Mouse (Mus musculus): ENCODE results near the gene Glp1r.

Glp1r gene

DNA sequence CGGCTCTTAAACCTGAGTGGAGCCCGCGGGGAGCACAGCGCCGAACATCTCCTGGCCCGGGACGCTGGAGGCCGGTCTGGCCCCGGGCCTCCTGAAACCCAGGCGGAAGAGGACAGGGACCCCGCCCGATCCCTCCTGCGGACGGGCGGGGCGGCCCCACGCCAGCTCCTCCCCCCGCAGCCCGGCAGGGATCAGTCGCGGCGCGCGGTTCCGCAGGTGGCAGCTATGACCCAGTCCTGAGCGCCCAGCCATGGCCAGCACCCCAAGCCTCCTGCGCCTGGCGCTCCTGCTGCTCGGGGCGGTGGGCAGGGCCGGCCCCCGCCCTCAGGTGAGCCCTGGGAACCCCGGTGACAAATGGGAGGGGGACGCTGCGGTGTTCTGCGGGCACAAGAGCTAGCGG is at the start of gene Glp1r:
TSS of gene Glp1r (plus strand) at position 191 of the 400 bp plus-strand sequence.
- DNase-seq, result no peak

DNA sequence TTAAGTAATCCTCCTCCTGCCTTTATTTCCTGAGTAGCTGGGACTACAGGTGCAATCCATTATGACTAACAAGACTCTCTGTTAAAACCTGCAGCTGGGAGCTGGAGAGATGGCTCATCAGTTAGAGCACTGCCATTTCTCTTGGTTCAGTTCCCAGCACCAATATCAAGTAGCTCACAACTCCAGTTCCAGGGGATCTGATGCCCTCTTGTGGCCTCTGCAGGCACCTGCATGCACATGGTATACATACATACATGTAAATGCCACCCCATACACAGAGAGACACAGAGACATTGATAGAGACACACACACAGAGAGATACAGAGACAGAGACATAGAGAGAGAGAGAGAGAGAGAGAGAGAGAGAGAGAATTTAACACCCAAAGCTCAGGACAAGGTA is 49.3 kb upstream of the Glp1r start:
- DNase-seq, result no peak

DNA sequence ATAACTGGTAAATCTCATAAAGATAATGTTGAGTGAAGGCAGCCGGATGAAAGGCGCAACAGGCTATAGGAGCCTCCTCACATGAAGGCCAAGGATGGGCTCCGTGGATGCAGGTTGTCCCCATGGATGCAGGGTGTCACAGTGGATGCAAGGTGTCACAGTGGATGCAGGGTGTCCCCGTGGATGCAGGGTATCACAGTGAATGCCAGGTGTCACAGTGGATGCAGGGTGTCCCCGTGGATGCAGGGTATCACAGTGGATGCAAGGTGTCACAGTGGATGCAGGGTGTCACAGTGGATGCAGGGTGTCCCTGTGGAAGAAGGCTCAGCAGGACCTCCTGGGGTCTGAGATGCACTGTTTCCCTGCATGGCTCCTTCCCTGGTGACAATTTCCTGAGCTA is 44.3 kb upstream of the Glp1r start:
- DNase-seq, result no peak

DNA sequence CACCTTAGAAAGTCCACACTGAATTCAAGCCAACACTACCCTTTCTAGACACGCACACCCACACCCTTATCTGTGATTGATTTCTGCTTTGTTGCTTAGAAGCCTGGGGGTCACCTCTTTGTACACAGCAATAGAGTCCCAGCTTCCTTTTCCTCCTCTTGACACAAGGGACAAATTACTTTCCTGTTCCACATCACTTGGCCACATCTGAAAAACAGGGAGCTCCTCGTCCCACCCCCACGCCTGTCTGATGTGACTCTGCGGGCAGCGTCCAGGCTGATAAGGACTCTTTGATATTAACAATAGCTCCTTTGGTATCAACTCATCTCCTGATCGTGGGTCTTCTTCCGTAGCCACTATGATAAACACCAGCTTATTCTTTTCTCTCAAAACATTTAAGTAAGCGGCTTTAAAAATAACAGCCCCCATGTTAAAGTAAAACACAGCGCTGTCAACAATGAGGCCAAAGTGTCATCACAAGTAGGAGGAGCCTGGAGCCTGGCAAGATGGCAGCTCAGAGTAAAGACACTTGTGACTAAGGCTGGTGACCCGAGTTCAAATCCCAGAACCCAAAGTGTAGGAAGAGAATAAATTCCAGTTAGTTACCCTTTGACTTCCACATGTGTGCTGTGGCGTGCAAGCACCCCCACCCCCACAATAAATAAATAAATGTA is 42.9 kb upstream of the Glp1r start:
- no peak for DNase-seq

DNA sequence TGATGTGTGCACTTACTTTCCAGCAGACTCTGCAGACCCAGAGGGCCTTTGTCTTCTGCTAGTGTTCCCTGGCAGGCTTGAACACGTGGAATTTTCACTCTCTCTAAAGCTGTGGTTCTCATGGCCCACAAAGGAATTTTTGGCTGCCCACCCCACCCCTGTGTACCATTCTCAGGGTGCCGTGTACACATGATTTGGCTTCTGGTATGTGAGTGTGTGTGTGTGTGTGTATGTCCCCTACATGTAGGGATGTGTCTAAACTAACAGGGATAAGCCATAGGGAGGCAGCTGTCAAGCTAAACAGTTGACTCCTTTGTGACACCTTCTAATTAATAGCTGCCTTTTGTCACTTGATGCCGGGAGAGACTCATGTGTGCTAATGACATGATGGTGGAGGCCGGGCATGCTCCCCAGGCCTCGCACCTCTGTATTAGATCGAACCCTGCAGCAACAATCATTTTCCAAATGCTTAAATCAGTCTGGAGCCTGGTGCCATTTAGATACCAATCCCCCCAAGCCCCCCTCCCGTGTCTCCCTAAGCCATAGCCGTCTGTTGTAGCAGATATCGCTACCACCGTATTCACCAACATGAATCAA is 41.5 kb upstream of the Glp1r start:
- no peak for DNase-seq

DNA sequence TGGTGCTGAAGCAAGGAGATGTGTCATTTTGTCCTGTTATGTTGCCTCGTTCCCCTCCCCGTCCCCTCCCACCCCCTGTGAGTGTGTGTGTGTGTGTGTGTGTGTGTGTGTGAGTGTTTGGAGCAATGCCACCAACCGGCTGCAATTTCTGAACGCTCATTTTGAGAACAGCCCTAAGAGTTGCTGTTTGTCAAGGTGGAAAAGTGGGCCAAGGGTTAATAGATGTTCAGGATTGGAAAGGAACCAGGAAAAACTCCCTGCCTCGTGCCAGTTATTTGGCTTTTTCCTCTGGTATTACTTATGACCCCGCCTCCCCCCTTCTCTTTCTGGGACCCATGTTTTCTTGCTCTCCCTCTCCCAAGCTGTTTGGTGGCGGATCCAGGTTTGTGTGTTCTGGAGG is 41.0 kb upstream of the Glp1r start:
- DNase-seq, result no peak

DNA sequence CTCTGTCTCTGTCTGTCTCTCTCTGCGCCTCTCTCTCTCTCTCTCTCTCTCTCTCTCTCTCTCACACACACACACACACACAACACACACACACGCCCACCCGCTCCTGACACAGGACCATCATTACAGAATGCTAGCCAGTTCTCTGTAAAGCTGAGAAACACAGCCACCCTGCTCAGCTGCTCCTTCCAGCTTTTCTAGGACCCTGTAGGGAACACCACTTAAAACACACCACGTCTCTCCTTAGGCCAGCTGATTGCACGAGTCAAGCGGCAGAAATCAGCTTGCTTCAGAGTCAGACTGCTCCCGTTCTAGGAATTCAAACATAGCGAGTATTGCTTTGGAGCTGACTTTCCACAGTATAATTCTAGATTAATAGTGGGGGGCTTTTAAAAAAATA is 35.3 kb upstream of the Glp1r start:
- no peak for DNase-seq

DNA sequence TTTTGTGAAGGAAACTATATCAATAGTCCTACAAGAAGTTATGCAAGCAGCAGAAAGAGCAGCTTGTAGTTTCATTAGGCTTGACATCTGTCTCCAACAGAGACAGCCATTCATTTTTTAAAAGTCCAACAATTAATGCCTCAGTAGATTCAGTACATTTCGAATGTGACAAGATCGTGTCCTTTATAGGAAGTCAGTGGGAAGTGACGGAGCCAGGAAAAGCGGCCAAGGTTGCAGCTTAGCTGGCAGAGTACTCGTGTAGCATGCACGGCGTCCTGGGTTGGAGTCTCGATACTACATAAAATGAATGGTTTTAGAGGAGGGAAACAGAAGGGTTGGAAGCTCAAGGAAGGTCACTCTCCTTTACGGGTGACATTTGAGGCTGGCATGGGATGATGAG is 34.7 kb upstream of the Glp1r start:
- no peak for DNase-seq

DNA sequence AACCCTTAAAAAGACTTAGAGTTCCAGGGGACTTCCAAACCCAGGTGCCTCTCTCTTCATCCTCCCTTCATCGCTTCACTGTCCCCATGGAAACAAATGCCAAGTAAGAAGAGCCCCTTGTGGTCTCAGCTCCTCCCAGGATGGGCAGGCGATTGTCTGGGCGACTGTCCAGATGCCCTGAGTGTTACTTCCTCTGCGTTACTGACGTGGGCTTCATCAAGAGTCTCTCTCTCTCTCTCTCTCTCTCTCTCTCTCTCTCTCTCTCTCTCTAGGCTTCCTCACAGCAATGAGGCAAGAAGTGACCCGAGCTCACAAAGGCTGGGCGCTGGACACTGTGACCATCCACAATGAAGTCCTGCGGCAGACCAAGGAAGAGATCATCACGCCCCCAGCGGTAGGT is 30.6 kb upstream of the Glp1r start:
- DNase-seq, result no peak

DNA sequence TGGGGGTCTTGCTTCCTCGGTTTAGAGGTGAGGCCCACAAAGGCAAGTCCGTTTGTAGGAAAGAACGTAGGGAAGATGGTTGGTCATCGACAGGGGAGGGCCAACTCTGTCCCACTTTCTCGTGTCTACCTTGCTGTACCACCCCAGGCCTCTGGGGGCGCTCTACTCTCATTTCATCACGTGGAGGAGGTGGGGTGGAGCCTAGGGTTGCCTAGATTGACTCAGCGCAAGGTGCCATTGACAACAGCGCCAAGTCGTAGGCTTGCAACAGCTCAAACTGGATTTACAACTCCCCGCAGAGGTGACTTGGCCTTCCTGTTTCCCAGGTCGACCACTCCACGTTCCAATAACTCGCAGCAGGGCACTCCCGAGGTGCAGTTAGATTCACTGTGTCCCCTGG is 27.3 kb upstream of the Glp1r start:
- peak; percentile 20 for DNase-seq

DNA sequence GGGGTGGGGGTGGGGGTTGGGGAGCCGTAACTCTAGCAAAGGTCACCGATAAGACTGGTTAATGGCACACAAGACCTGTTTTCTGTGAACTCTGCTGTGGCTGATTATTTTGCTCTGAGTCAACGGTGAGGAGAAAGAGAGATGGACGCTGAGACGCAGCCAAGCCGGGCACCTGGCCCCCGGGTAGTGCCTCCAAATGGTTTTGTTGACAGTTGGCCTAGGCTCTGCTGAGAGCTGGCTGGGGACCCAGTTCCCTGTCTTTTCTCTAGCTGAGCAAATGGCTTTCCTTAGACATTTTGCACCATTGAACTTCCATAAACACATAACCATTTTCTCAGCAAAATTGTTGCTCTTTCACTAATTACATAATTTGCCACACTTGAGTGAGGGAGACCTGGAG is 24.2 kb upstream of the Glp1r start:
- no peak for DNase-seq

DNA sequence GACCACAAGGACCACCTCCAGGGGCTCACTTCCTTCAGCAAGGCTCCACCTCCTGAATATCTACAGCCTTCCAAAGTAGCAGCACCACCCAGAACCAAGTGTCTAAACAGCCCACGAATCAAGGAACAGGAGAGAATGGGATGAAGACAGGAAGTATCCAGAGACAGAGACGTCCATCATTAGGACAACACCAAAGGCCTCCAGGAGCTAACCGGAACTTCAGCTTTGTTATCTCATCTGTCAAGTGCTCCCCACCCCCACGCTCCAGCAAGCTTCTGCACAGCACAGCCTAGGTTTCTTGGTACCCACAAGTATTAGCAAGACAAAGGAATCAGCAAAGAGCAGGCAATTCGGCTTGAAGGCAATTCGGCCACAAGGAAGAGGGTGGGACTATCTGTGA is 23.0 kb upstream of the Glp1r start:
- no peak for DNase-seq

DNA sequence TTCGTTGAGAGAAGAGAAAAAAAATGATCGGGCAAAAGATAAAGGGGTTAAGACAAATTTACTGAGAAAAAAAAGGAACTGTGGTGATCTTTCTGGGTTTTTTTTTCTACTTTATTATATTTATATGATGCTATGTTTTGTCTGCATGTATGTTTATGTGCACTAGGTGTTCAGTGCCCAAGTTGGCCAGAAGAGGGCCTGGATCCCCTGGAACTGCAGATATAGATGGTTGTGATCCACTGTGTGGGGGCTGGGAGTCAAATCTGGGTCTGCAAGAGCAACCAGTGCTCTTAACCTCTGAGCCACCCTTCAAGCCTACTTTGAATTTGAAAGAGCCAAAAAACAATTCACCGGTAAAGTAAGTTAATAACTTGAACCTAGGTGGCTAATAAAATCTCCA is 21.2 kb upstream of the Glp1r start:
- DNase-seq, result no peak

DNA sequence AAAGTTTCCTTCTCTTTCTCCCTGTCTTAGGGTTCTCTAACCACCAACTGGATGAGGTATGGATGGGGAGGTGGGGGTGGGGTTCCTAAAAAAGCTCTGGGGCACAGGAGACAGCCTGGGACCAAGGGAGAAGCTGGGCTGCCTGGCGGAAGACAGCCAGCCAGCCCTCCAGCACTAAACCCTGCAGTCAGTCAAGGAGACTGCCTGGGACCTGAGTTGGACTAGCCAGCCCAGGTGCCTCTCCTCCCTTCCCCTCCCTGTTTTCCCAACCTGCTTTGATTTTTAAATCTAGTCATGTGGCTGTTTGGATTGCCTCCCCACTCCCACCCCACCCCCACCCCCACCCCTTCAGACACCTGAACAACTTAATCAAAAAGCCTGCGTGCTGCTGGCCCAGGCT is 20.6 kb upstream of the Glp1r start:
- no peak for DNase-seq

DNA sequence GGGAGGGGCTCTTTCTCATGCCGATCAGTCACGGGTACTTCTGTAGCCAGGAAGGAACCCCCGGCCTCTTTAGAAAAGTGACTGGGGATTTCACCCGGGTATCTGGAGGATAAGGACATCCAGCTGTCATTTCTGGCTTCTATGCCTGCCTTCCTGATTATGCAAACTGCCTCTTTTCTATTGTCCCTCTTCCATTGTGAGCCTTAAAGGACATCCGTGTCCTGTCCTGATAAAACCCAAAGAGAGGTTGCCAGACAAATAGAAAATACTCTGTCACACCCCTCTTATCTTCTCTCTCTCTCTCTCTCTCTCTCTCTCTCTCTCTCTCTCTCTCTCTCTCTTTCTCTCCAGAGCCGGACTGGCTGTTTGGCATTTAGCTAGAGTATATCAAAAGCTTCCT is 19.4 kb upstream of the Glp1r start:
- no peak for DNase-seq

DNA sequence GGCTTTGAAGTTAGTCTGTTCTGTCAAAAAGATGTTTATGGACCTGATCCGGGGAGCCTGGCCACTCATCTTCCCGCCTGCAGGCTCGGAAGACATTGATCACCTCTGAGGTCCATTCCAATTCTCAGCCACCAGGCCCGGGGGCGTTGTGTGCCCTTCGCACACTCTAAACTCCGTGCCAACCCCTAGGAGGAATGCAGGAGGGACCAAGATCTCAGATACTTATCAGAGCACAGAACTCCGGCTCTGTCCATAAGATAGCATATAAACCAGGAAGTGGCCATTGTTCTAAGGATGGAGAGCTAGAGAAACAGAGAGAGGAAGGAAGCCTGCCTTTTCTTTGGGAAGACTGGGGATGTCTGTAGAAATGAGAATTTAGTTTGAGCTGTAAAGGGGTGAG is 18.1 kb upstream of the Glp1r start:
- no peak for DNase-seq

DNA sequence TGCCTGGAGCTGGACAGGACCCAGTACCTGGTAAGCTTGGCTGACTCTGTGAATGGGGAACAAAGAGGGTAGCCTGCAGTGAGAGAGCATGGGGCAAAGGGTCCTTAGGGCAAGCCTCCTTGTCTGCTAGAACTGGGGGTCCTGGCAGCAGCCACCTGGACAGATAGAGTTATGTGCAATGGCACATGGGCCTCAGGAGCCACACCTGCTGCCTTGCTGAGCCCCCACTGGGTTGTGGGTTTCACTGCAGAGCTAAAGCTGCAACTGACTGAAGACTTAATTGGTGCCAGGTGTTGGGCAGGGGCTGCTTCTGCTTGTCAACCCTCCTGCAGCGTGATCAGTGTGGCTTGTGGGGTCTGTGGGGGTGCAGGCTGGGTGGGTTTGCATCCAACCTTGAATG is 9.5 kb upstream of the Glp1r start:
- DNase-seq, result no peak

DNA sequence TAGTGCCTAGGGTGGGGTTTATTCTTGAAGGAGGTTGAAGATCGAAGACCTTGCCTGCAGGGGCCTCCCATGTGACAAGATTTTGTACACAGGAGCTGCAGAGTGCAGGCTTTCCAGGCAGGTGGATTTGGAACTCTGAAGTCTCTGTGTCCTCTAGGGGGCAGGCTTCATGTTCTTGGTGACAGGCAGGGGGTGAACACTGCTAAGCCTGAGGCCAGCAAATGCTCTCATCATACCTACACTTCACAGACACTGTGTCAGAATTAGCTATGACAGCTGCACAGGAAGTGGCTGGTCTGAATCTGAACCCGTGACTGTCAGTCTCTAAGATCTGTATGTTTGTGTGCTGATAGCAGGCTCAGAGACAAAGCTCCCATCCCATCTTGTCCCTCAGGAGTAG is 8.9 kb upstream of the Glp1r start:
- no peak for DNase-seq

DNA sequence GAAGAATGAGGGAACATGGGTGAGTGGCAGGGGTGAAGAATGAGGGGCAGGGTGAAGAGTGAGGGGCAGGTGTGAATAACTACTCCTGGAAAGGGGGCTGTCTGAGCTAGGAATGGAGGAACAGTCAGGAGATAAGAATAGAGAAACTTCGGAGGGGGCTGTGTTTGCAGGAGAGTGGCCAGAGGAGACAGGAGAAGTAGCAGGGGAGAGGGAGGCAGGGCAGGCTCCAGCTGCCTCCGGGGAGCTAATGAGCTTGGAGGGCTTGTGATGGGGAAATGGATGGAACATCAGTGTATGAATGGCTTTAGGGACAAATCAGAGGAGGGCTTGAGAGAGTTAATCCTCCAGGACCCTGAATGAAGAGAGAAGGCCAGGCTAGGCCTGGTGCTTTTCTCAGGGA is 4.5 kb upstream of the Glp1r start:
- no peak for DNase-seq

DNA sequence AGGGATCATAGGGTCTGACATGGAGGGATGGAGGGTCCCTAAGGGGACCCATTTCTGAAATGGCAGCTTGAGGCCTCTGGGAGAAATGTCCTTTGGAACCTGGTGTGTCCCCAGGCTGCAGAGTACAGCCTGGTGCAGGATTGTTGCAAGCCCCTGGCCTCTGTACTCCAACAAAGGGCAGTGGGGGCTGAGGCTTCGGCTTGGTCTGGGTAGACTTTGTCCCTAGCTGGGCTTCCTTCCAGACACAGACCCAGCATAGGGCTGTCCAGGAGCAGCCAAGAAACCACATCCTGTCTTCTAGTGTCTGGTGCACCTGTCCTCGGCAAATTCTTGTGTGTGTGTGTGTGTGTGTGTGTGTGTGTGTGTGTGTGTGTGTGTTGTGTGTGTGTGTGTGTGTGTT is 2.5 kb downstream of the Glp1r start:
- no peak for DNase-seq

DNA sequence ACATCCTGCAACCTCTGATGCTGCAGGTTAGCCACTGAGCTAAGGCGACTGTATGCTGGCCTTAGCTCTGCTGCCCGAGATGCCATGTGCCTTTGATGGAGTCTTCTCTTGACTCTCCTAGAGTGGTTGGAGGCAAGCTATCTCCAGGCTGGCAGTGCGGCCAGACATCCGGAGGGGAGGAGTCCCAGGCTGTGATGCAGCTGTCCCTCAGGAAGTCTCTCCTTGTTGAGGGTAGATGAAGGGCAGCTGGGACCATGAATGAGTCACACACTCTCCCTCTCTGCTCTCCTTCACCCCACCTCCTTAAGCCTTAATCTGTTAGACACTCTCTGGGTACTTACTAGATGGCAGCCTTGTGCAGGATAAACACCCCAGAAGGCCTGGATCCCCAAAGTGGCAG is 6.0 kb downstream of the Glp1r start:
- no peak for DNase-seq

DNA sequence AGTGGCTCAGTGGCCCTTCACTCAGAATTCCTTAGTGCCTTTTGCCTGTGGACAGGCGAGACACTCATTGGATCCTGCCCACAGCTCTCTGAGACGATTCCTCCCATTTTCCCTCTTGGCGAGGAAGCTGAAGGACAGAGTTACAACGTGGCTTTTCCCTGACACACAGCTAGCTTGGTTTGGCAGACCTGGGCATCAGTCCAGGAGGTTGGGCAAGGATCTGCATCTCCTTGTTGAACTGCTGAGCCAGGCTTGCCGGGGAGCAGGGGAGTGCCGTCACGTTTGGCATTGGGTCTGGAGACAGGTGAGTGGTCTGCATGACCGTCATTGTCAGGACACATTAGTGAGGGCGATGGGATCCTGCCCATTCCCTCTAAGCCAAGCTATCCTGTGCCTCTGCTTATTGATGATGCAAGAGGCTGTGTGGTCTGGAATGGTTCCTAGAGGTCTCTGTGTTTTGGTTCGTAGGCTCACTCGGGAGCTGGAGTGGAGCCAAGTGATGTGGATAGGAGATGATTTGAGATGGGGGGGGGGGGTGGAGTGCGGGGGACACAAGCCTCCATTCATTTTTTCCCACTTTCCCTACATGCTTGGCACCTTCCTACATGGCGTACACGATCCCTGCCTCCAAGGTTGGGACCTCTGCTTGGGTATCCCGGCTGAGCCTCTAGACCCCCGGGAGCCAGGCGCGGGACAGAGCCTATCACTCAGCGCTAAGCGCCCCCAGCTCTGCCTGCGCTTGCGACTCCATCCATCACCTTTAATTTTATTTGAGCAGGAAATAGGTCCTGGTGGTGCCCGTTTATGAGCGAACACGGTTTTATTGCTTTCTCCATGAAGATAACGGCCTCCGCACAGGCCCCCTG is 9.5 kb downstream of the Glp1r start:
- DNase-seq, result no peak

DNA sequence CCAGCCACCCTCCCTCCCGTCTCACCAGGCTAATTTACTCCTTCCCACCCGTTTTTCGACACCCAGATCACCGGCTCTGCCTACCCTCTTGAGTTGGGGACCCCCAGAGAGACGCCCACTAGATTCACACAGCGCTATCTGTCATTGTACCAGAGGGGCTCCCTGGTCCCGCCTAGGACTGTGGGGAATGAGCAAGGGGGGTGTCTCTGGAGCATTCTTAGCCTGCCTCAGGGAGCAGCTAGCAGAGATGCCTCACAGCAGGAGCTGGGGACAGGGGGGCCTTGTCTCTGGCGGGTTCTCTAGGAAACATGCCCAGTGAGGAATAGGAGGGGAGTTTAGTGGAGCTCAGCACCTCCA is 10.1 kb downstream of the Glp1r start:
- no peak for DNase-seq

DNA sequence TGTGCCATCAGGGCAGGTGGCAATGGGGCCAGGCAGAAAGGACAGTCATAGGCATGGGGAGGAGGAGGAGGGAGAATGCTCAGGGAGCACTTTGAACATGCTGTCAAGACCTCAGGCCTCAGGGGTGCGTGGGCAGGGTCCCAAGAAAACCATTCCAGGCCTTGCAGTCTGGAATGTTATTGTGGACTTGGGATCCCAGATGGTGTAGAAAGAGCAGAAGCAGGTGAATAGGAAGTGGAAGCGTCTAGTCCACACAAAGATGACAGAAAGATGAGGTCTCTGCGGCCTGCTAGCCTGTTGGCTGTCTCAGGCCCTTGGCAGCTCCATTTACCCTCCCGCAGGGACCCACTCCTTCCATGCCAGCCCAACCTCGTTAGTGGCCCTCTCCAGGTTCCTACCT is 10.9 kb downstream of the Glp1r start:
- DNase-seq, result no peak

All from liver (tissue).